Mouse (Mus musculus) MEL (cell line): ENCODE results near the gene Mrgprd. TPM values are rescaled to one million over a fixed set of nuclear protein-coding genes. Genes with fewer than 3 reads are reported as not detected.

Experiments
- DNase-seq: peaks from one replicate; pipeline ENCODE4 v3.0.0; 2011; ENCODE audit warnings: low read depth, low spot score
- H3K27ac ChIP-seq: 2 replicates; pipeline ENCODE4 v1.5.1; 2012; ENCODE audit warnings: low read depth, mild to moderate bottlenecking, control low read depth, low read length, moderate library complexity; ENCODE audit not compliant: control insufficient read depth
- H3K27me3 ChIP-seq, 2 experiments: fragments of 150-350 bp in 1 of 2; sonication (generic) in 1 of 2; 2 replicates each; pipeline ENCODE4 v1.6.1; 2012; ENCODE audit warnings: low read length in 2 of 2, mild to moderate bottlenecking in 2 of 2, improper control_type of control experiment in 1 of 2, moderate library complexity in 1 of 2; ENCODE audit not compliant: insufficient read depth in 2 of 2, control insufficient read depth in 1 of 2
- H3K36me3 ChIP-seq, 2 experiments: 2 replicates each; pipeline ENCODE4 v1.6.1; 2012 to 2014; ENCODE audit warnings: low read length in 2 of 2, improper control_type of control experiment in 1 of 2, inconsistent platforms in 1 of 2, mild to moderate bottlenecking in 1 of 2; ENCODE audit not compliant: insufficient read depth in 2 of 2, control insufficient read depth in 1 of 2
- H3K4me1 ChIP-seq, 2 experiments: fragments of 150-350 bp in 1 of 2; sonication (generic) in 1 of 2; 2 replicates each; pipeline ENCODE4 v1.6.1; 2012; ENCODE audit warnings: low read length in 2 of 2, improper control_type of control experiment in 1 of 2, mild to moderate bottlenecking in 1 of 2; ENCODE audit not compliant: insufficient read depth in 2 of 2, control insufficient read depth in 1 of 2
- H3K4me3 ChIP-seq, 2 experiments: fragments of 150-350 bp in 1 of 2; sonication (generic) in 1 of 2; 2 replicates each; pipeline ENCODE4 v1.5.1; 2012; ENCODE audit warnings: low read depth in 2 of 2, low read length in 2 of 2, mild to moderate bottlenecking in 2 of 2, moderate library complexity in 2 of 2, control low read depth in 1 of 2, improper control_type of control experiment in 1 of 2; ENCODE audit not compliant: control insufficient read depth in 1 of 2, insufficient read depth in 1 of 2
- H3K79me2 ChIP-seq: 2 replicates; pipeline ENCODE4 v1.6.1; 2012; ENCODE audit warnings: mild to moderate bottlenecking, low read length, moderate library complexity; ENCODE audit not compliant: control insufficient read depth, poor library complexity, insufficient read depth
- H3K9ac ChIP-seq: 2 replicates; pipeline ENCODE4 v1.6.1; 2012; ENCODE audit warnings: low read depth, mild to moderate bottlenecking, control low read depth, low read length, moderate library complexity; ENCODE audit not compliant: control insufficient read depth, poor library complexity, severe bottlenecking
- H3K9me3 ChIP-seq: fragments of 150-350 bp; sonication (generic); replicated peaks from 2 replicates; pipeline ENCODE4 v1.6.1; 2012; ENCODE audit warnings: mild to moderate bottlenecking, low read length, improper control_type of control experiment, moderate library complexity; ENCODE audit not compliant: insufficient read depth
- BHLHE40 ChIP-seq: IDR thresholded peaks from 2 replicates; pipeline ENCODE4 v1.6.1; 2012; ENCODE audit warnings: low read depth, mild to moderate bottlenecking, inconsistent platforms, low read length, improper control_type of control experiment, borderline replicate concordance
- CHD1 ChIP-seq: IDR thresholded peaks from 2 replicates; pipeline ENCODE4 v1.6.1; 2012; ENCODE audit warnings: low read depth, mild to moderate bottlenecking, inconsistent platforms, low read length, improper control_type of control experiment
- E2F4 ChIP-seq: IDR thresholded peaks from 2 replicates; pipeline ENCODE4 v1.6.1; 2011; ENCODE audit warnings: low read depth, low read length, improper control_type of control experiment, borderline replicate concordance
- EP300 ChIP-seq, 2 experiments: IDR thresholded peaks; 2 replicates each; pipeline ENCODE4 v1.6.1; 2011; ENCODE audit warnings: improper control_type of control experiment in 2 of 2, low read length in 2 of 2, low read depth in 1 of 2, mild to moderate bottlenecking in 1 of 2
- KAT2A ChIP-seq: conservative IDR thresholded peaks from 2 replicates; pipeline ENCODE4 v1.6.1; 2012; ENCODE audit warnings: low read depth, low read length, improper control_type of control experiment, inconsistent platforms
- MAX ChIP-seq: IDR thresholded peaks from 2 replicates; pipeline ENCODE4 v1.6.1; 2011; ENCODE audit warnings: low read length, improper control_type of control experiment
- MEF2A ChIP-seq: IDR thresholded peaks from 2 replicates; pipeline ENCODE4 v1.6.1; 2014; ENCODE audit warnings: low read depth, mild to moderate bottlenecking, inconsistent platforms, low read length, improper control_type of control experiment; ENCODE audit not compliant: poor library complexity, insufficient replicate concordance, severe bottlenecking; ENCODE audit errors: extremely low read depth
- MXI1 ChIP-seq: IDR thresholded peaks from 2 replicates; pipeline ENCODE4 v1.6.1; 2011; ENCODE audit warnings: mild to moderate bottlenecking, low read depth, low read length, improper control_type of control experiment
- NELFE ChIP-seq: IDR thresholded peaks from 2 replicates; pipeline ENCODE4 v1.6.1; 2011; ENCODE audit warnings: low read depth, low read length, improper control_type of control experiment
- USF2 ChIP-seq, 2 experiments: IDR thresholded peaks; 2 replicates each; pipeline ENCODE4 v1.6.1; 2011 to 2012; ENCODE audit warnings: improper control_type of control experiment in 2 of 2, low read length in 2 of 2, borderline replicate concordance in 1 of 2, inconsistent platforms in 1 of 2, low read depth in 1 of 2, mild to moderate bottlenecking in 1 of 2; ENCODE audit not compliant: insufficient read depth in 1 of 2
- ZMIZ1 ChIP-seq: IDR thresholded peaks from 2 replicates; pipeline ENCODE4 v1.6.1; 2012; ENCODE audit warnings: low read depth, mild to moderate bottlenecking, inconsistent platforms, low read length, improper control_type of control experiment, moderate library complexity
- polyA plus RNA-seq, 2 experiments: library from polyadenylated mRNA; stranded (reverse) in 1 of 2; unstranded in 1 of 2; fragments of >175 nt in 1 of 2; fragments of >200 nt in 1 of 2; gene quantifications; 2 replicates each; pipeline versions ENCODE4 v1.2.1 to v1.2.4; 2012; ENCODE audit warnings: low replicate concordance in 2 of 2, low read depth in 1 of 2; ENCODE audit not compliant: insufficient read length in 2 of 2, insufficient read depth in 1 of 2, missing spikeins in 1 of 2
- total RNA-seq: library from RNA; depleted of rRNA; stranded (reverse); fragments of 300-350 nt; gene quantifications from 2 replicates; pipeline ENCODE4 v1.2.3, GENCODE M21; 2012

The Mrgprd gene
- total and polyA plus RNA-seq, 3 experiments: not detected

GRCm38 (mm10) chr7:145293859-145294258 is 20.8 kb upstream of the Mrgprd start (continued):
- TF ChIP-seq KAT2A: no peak
- no peak for TF ChIP-seq MEF2A

GRCm38 (mm10) chr7:145298666-145299490 is 15.8 kb upstream of the Mrgprd start:
- TF ChIP-seq E2F4 (no peak), NELFE (no peak)
- TF ChIP-seq, all 39 proteins: peak for 0
- H3K36me3 ChIP-seq: no peaks in the 10 kb centered on the region
- no peaks in the 10 kb centered on the region for H3K4me1 ChIP-seq
- H3K27me3 ChIP-seq: no peaks in the 10 kb centered on the region
- no peak overlapping the region for H3K27ac ChIP-seq
- H3K79me2 ChIP-seq: no peaks in the 10 kb centered on the region
- no peak overlapping the region for H3K4me3 ChIP-seq
- no peak overlapping the region for H3K9ac ChIP-seq
- DNase-seq: no peak
- H3K9me3 ChIP-seq: no peaks in the 10 kb centered on the region

DNA sequence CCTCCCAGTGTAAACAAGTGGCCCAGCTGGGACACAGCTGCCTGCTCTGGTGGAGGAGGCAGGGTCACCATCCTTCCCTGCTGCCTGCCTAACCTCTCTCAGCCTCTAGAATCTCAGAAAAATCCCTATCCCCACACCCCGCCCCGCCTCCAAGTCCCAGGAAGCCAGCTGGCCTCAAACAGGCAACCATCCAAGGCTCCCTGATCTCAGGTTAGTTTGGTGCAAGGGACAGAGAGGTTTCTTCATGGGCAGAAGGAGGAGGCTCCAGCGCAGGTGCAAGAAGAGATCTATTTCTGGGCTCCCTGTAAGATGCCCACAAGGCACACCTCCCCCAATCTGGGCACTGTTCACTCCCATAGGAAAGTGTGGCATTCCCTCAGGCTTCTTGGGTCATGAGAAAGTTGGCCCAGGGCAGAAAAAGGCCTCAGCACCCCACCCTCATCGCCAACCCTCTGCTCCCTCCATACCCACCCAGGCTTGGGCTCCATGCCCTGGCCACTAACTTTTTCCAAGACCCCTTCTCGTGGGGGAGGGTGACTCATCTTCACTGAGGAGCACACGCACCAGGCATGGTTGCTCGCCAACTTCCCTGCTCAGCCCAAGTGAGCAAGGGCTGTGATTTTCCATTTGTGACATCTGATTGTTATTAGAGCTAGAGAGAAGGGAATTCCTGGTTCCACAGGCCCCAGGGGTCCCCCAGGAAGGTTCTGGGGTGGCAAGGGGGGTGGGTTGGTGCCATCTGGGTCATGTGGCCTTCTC is 14.9 kb upstream of the Mrgprd start:
- no peaks in the 10 kb centered on the region for H3K36me3 ChIP-seq
- DNase-seq: no peak
- H3K79me2 ChIP-seq: no peaks in the 10 kb centered on the region
- H3K4me1 ChIP-seq: no peaks in the 10 kb centered on the region
- no peaks in the 10 kb centered on the region for H3K9me3 ChIP-seq
- H3K9ac ChIP-seq: no peak overlapping the region
- no peaks in the 10 kb centered on the region for H3K27me3 ChIP-seq
- no peak overlapping the region for H3K4me3 ChIP-seq
- H3K27ac ChIP-seq: no peak overlapping the region
- no peak for TF ChIP-seq MEF2A
- no peak for TF ChIP-seq MAX
- TF ChIP-seq EP300 (IDR thresholded peaks at IDR 0.05; ENCODE audit: low read depth in 1 of 2, low read length in 2 of 2): no peak
- no peak for TF ChIP-seq CHD1
- no peak for TF ChIP-seq BHLHE40
- no peak for TF ChIP-seq ZMIZ1
- TF ChIP-seq MXI1: no peak
- TF ChIP-seq USF2 (IDR thresholded peaks at IDR 0.05; ENCODE audit: borderline replicate concordance in 1 of 2, insufficient read depth in 1 of 2, low read depth in 1 of 2, low read length in 2 of 2): no peak
